Mouse (Mus musculus) midbrain, embryonic 13.5 days (tissue): ENCODE data around the gene Chmp2a. TPM values are rescaled to one million over a fixed set of nuclear protein-coding genes. Genes with fewer than 3 reads are reported as not detected.

Experiments used
- ATAC-seq: fragments of 200-750 bp; cut with Nextera tagmentation; 2 replicates; pipeline ENCODE4 v1.8.0; 2017; ENCODE audit warnings: mild to moderate bottlenecking, moderate TSS enrichment, moderate library complexity
- H3K27ac ChIP-seq: fragments of 300-500 bp; sonication (generic); 2 replicates; pipeline ENCODE4 v1.5.1; 2015; ENCODE audit warnings: inconsistent platforms, mild to moderate bottlenecking, moderate library complexity
- H3K27me3 ChIP-seq: fragments of 300-500 bp; sonication (generic); 2 replicates; pipeline ENCODE4 v1.6.1; 2015; ENCODE audit warnings: mild to moderate bottlenecking, inconsistent platforms
- H3K36me3 ChIP-seq: fragments of 300-500 bp; sonication (generic); 2 replicates; pipeline ENCODE4 v1.6.1; 2015; ENCODE audit warnings: mild to moderate bottlenecking, inconsistent platforms
- H3K4me1 ChIP-seq: fragments of 300-500 bp; sonication (generic); replicated peaks from 2 replicates; pipeline ENCODE4 v1.6.1; 2015; ENCODE audit warnings: inconsistent platforms
- H3K4me2 ChIP-seq: fragments of 300-500 bp; sonication (generic); replicated peaks from 2 replicates; pipeline ENCODE4 v1.6.1; 2015; ENCODE audit warnings: moderate library complexity, mild to moderate bottlenecking, inconsistent platforms
- H3K4me3 ChIP-seq: fragments of 300-500 bp; sonication (generic); replicated peaks from 2 replicates; pipeline ENCODE4 v1.5.1; 2015; ENCODE audit warnings: mild to moderate bottlenecking, inconsistent platforms
- H3K9ac ChIP-seq: fragments of 300-500 bp; sonication (generic); replicated peaks from 2 replicates; pipeline ENCODE4 v1.6.1; 2015; ENCODE audit warnings: mild to moderate bottlenecking, inconsistent platforms
- H3K9me3 ChIP-seq: fragments of 300-500 bp; sonication (generic); 2 replicates; pipeline ENCODE4 v1.6.1; 2016; ENCODE audit warnings: mild to moderate bottlenecking, inconsistent platforms
- WGBS: fragments of 180-500 bp; shearing (Covaris S2); methylation state at CpG from one replicate; pipeline ENCODE4 v1.1.7; 2015; 5-methylcytosine and 5-hydroxymethylcytosine counted together
- polyA plus RNA-seq: library from polyadenylated mRNA; unstranded; fragments of >200 nt; fragmentation: Nextera tagmentation; extraction: Ambion mirVana; gene quantifications from 2 replicates; pipeline ENCODE4 v1.2.1, GENCODE M21; 2015

The Chmp2a gene
- polyA plus RNA-seq, 1 experiment from 2014 or later, result 186 TPM

- H3K9ac ChIP-seq, result no peak overlapping the region
- H3K36me3 ChIP-seq, result no peaks in the 10 kb centered on the region
- no peak overlapping the region for H3K4me2 ChIP-seq
- H3K4me1 ChIP-seq, result no peaks in the 10 kb centered on the region
- no peaks in the 10 kb centered on the region for H3K27me3 ChIP-seq
- WGBS, result 90% methylated on average over 10 of the region's 10 CpGs
- H3K27ac ChIP-seq, result no peak overlapping the region
- H3K9me3 ChIP-seq, result no peaks in the 10 kb centered on the region
- H3K4me3 ChIP-seq, result no peak overlapping the region
- no peak for ATAC-seq
Measured at GRCm38 (mm10) chr7:12993148-12993547, 41.5 kb downstream of the Chmp2a start.

DNA sequence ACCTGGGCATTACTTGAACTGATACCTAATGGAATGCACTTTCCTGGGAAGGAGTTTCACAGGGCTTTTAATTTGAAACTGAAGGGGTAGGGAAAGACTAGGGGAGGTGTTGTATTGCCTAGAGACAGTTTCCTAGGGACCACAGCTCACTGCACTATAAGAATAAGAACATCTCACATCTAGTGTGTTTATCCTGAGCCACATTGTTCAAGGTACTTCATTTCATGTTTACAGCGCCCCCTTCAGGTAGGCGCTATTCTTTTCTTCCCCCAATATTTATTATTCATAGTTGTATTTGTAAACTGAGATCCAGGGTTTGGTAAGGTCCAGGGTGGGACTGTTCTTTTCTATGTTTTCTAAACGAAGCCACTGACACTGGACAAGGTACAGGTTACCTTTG is 42.4 kb downstream of the Chmp2a start:
- H3K36me3 ChIP-seq, result no peaks in the 10 kb centered on the region
- 6% methylated on average over 3 of the region's 3 CpGs for WGBS

GRCm38 (mm10) chr7:12987409-12988189 is 47.0 kb downstream of the Chmp2a start:
- Histone ChIP-seq H3K9me3 (no peaks in the 10 kb centered on the region), H3K4me3 (no peak overlapping the region), H3K9ac (no peak overlapping the region), H3K4me2 (no peak overlapping the region), H3K36me3 (peaks cover 8% of the 10 kb centered on the region), H3K27ac (no peak overlapping the region), H3K4me1 (no peaks in the 10 kb centered on the region), H3K27me3 (no peaks in the 10 kb centered on the region)
- WGBS, result 84% methylated on average over 8 of the region's 8 CpGs
- no peak for ATAC-seq

More for the DNA sequence above, 42.4 kb downstream of the Chmp2a start:
- ATAC-seq, result no peak
- Histone ChIP-seq H3K9ac (no peak overlapping the region), H3K4me3 (no peak overlapping the region), H3K4me2 (no peak overlapping the region), H3K27ac (no peak overlapping the region), H3K4me1 (no peaks in the 10 kb centered on the region), H3K27me3 (no peaks in the 10 kb centered on the region), H3K9me3 (no peaks in the 10 kb centered on the region)

- H3K4me2 ChIP-seq, result no peak overlapping the region
- H3K36me3 ChIP-seq, result peaks cover 15% of the 10 kb centered on the region
- WGBS, result 88% methylated on average over 8 of the region's 8 CpGs
- H3K9me3 ChIP-seq, result no peaks in the 10 kb centered on the region
- H3K27me3 ChIP-seq, result no peaks in the 10 kb centered on the region
- no peak overlapping the region for H3K4me3 ChIP-seq
- H3K9ac ChIP-seq, result no peak overlapping the region
- no peak overlapping the region for H3K27ac ChIP-seq
- ATAC-seq, result no peak
- no peaks in the 10 kb centered on the region for H3K4me1 ChIP-seq
Measured at GRCm38 (mm10) chr7:12986906-12987305, 47.7 kb downstream of the Chmp2a start.

GRCm38 (mm10) chr7:12985724-12986123 is 48.9 kb downstream of the Chmp2a start:
- no peak overlapping the region for H3K4me2 ChIP-seq
- H3K9ac ChIP-seq, result no peak overlapping the region
- 77% methylated on average over 1 of the region's 1 CpGs for WGBS
- no peak overlapping the region for H3K4me3 ChIP-seq
- no peaks in the 10 kb centered on the region for H3K4me1 ChIP-seq
- no peaks in the 10 kb centered on the region for H3K27me3 ChIP-seq
- H3K36me3 ChIP-seq, result peaks cover 20% of the 10 kb centered on the region
- no peaks in the 10 kb centered on the region for H3K9me3 ChIP-seq
- H3K27ac ChIP-seq, result no peak overlapping the region
- ATAC-seq, result no peak

Other genes starting within 250 kb of the Chmp2a start
- 20.8 and 21.4 TPM in 2 replicates for gene Zscan18, start 231.2 kb downstream of the Chmp2a start, polyA plus RNA-seq
- 33.9 and 36.3 TPM in 2 replicates for gene Zfp329, start 215.9 kb downstream of the Chmp2a start, polyA plus RNA-seq
- 31.8 and 31.9 TPM in 2 replicates for gene Zfp110, start 200.0 kb downstream of the Chmp2a start, polyA plus RNA-seq
- 7.4 and 7.6 TPM in 2 replicates for gene Zfp128, start 153.6 kb downstream of the Chmp2a start, polyA plus RNA-seq
- gene Zscan22, start 137.0 kb downstream of the Chmp2a start, polyA plus RNA-seq, result 10.4 and 10.5 TPM in 2 replicates
- gene Rps5, start 112.5 kb downstream of the Chmp2a start, polyA plus RNA-seq, result 680 and 686 TPM in 2 replicates
- 0.69 and 1.1 TPM in 2 replicates for gene Rnf225, start 107.4 kb downstream of the Chmp2a start, polyA plus RNA-seq
- 13.7 and 15.4 TPM in 2 replicates for gene Zfp324, start 69.0 kb downstream of the Chmp2a start, polyA plus RNA-seq
- gene Zfp446, start 57.0 kb downstream of the Chmp2a start, polyA plus RNA-seq, result 14.3 and 16.2 TPM in 2 replicates
- gene Slc27a5, start 36.6 kb downstream of the Chmp2a start, polyA plus RNA-seq, result 0.11 and 0.23 TPM in 2 replicates
- gene Trim28, start 35.7 kb downstream of the Chmp2a start, polyA plus RNA-seq, result 240 and 273 TPM in 2 replicates
- gene Zbtb45, start 24.8 kb downstream of the Chmp2a start, polyA plus RNA-seq, result 37.3 and 41.2 TPM in 2 replicates
- 63.1 and 91.6 TPM in 2 replicates for gene Ube2m, start 3.5 kb upstream of the Chmp2a start, polyA plus RNA-seq
- 6.8 and 7.1 TPM in 2 replicates for gene Mzf1, start 20.0 kb upstream of the Chmp2a start, polyA plus RNA-seq
- gene Vmn1r85, start 60.4 kb upstream of the Chmp2a start, polyA plus RNA-seq, result 0.03 and 0.04 TPM in 2 replicates
- not detected in 2 replicates for gene Vmn1r86, start 85.1 kb upstream of the Chmp2a start, polyA plus RNA-seq
- gene Vmn1r87, start 105.3 kb upstream of the Chmp2a start, polyA plus RNA-seq, result not detected in 2 replicates
- not detected in 2 replicates for gene Vmn1r88, start 124.8 kb upstream of the Chmp2a start, polyA plus RNA-seq
- not detected in 2 replicates for gene Vmn1r89, start 178.2 kb upstream of the Chmp2a start, polyA plus RNA-seq
- gene Lig1, start 242.5 kb upstream of the Chmp2a start, polyA plus RNA-seq, result 52.5 and 57.2 TPM in 2 replicates
- gene Zswim9, start 243.9 kb upstream of the Chmp2a start, polyA plus RNA-seq, result 16.0 and 16.6 TPM in 2 replicates